Mouse (Mus musculus) telencephalon, adult 2 months (tissue): ENCODE results near the gene Lad1.

Experiments used
- DNase-seq: peaks from one replicate; pipeline ENCODE4 v3.0.0-alpha.2; 2011; ENCODE audit warnings: low read depth, low spot score

Gene Lad1

GRCm38 (mm10) chr1:135807546-135807945 is 10.9 kb upstream of the Lad1 start:
- DNase-seq: no peak

- DNase-seq: no peak
Observed at GRCm38 (mm10) chr1:135810180-135810579, 8.2 kb upstream of the Lad1 start.

GRCm38 (mm10) chr1:135811016-135811646 is 7.3 kb upstream of the Lad1 start:
- DNase-seq: no peak

DNA sequence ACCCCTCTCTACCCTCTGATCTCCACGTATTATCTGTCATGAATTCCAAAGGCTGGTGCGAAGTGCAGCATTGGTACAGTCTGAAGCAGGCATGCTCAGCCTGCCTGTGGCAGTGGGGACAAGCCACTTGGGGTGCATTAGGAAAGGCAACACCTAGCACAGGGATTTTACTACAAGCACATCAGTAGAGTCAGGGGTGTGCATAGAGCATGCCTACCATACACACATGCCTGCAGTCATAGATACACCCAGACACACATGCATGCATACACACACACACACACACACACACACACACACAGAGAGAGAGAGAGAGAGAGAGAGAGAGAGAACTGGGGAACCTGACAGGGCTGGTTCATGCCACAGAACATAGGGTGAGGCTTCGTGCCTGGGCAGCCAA is 6.2 kb upstream of the Lad1 start:
- no peak for DNase-seq

GRCm38 (mm10) chr1:135812618-135813017 is 5.8 kb upstream of the Lad1 start:
- no peak for DNase-seq

- no peak for DNase-seq
Observed at GRCm38 (mm10) chr1:135813071-135813470, 5.3 kb upstream of the Lad1 start.

DNA sequence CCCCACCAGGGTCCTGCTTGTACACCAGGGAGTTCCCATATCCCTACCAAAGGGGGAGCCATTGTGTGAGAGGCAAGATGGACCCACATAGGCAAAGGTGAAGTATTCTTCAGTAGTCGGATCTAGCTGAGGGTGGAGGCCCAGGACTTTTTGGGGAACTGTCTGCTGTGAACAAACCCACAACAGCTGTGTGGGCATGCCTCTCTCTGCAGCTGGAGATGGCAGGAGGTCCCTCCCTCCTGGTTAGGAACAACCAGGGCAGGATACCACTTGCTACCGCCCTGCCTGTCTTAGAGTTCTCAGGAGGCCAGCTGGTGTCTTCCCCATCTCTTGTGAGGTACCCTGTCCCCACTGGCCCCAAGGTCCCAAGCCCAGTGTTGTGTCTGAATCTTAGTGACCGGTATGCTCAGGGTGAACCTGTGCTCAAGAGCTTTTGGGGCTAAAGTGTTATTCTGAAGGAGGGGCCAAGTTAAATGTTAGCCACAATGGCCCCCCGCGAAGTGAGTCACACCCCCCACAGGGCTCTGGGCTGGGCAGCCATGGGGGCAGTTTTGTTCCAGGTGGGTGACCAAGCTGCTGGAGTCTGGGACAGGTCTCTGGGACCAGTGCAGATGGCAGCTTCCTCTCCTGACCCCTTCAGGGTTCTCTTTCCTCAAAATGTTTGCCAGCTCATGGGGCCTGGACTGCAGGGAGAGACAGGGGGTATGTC is 4.6 kb upstream of the Lad1 start:
- no peak for DNase-seq

GRCm38 (mm10) chr1:135814531-135814930 is 3.9 kb upstream of the Lad1 start:
- DNase-seq: no peak

GRCm38 (mm10) chr1:135817595-135817994 is 803 bp upstream of the Lad1 start:
- DNase-seq: no peak

- no peak for DNase-seq
Observed at GRCm38 (mm10) chr1:135820071-135820470, 1.7 kb downstream of the Lad1 start.

- DNase-seq: no peak
Observed at GRCm38 (mm10) chr1:135820736-135821364, 2.5 kb downstream of the Lad1 start.

- no peak for DNase-seq
Observed at GRCm38 (mm10) chr1:135821780-135822179, 3.4 kb downstream of the Lad1 start.

DNA sequence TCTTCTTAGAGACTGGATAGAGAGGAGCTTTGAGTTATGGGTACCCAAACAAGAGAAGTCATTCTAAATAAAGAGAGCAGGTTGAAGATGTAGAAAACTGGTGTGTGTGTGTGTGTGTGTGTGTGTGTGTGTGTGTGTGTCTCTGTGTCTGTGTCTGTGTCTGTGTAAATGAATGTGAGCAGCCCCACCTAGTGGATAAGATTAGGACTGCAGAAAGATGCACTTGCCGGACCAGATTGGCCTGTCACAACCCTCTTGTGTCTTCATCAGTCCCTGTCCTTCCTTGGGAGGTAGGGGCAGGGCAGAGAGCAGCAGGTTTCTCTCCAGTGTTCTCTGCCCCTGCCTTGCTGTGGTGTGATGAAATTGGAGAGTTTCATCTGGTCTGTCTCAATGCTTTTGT is 10.5 kb downstream of the Lad1 start:
- peak; percentile 35 for DNase-seq

DNA sequence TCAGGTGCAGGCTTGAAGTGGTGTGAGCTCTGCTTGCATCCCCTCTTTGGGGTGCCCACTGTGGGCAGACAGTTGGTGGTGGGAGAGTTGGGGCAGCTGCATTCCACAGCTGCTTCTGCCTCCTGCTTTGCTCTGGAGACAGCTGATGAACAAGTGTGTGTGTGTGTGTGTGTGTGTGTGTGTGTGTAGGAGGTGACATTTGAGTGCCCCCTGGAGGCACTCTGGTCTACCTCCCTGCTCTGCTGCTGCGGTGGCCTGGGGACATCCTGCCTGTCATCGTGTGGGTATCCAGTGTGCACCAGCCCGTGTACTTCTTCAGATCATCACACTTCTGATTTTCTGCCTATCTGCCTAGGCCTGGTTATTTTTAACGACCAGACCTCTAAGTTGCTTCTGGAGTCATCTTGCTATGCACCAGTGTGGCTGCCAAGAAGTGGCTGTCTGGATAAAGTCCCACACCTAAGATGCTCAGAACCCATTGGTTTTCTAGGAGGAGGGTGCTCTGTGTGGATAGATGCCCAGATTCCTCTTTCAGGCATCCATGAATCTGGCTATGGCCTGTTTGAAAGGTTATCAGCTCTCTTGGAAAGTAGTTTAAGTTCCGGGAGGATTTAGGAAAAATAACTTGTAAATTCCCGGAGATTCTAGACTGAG is 15.9 kb downstream of the Lad1 start:
- peak; percentile 28 for DNase-seq

DNA sequence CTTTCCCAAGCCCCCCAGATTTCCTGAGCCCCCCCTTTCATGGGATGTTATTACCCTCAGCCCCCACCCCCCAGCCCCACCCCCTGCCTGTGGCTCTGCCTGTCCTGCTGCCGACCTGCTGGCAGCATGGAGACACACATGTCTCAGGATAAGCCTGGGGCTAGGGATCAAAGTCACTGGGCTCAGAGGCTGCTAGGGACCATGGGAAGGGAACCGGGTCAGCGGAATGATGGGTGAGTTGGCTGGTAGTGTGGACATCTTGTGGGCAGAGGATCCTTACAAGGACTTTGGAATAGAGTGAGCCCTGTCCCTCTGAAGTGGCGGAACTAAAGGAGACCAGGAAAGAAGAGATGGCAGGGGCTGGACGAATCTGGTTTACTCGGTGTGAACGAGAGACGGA is 16.6 kb downstream of the Lad1 start:
- DNase-seq: no peak

GRCm38 (mm10) chr1:135835716-135836483 is 17.5 kb downstream of the Lad1 start, which contains the start of gene Tnnt2:
Tnnt2 (plus strand) TSS chr1:135836354.
- no peak for DNase-seq

DNA sequence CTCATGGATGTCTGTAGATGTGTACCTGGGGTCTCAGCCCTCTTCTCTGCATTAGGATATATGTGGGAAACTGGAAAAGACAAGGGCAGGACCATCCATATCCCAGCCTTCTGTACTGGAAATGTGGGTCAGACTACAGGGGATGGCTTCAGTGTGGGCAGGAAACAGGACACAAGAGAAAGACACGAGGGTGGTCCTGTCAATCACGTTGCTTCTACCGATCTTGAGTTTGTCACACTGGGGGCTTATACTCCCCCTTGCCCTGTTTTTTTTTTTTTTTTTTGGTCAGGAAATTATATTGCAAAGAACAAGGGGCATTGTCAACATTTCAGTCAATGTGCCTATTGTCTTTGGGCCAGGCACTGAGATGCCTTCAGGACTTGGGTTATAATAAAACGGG is 20.2 kb downstream of the Lad1 start:
- DNase-seq: no peak

DNA sequence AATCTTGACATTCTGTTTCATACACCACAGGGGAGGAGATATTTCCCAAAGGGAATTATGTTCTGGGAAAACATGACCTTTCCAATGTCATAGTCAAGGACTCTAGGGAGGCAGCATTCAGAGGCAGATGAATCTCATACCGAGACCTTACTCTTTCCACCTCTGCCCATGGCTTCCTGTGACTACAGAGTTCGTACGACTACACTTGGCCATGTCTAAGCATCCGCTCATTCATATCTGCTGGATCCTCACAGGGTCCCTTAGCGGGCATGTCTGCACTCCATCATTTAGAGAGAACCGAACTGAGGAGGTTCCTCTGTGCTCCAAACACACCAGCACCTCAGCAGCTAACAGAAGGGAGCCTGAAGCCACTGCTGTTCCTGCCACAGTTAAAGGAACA is 20.7 kb downstream of the Lad1 start:
- DNase-seq: no peak

GRCm38 (mm10) chr1:135840675-135841395 is 22.4 kb downstream of the Lad1 start:
- peak; percentile 32 for DNase-seq

GRCm38 (mm10) chr1:135843519-135844262 is 25.3 kb downstream of the Lad1 start:
- DNase-seq: no peak
